Mouse (Mus musculus) urinary bladder, postnatal 14 days (tissue): Measurements from ENCODE around the gene Cd151.

Experiments used
- DNase-seq: peaks from one replicate; pipeline ENCODE4 v3.0.0; 2021; ENCODE audit warnings: low spot score

The Cd151 gene

GRCm38 (mm10) chr7:141467230-141468030 lies at the start of gene Cd151:
TSS of gene Cd151 (plus strand) at chr7:141467392.
- DNase-seq: peak; percentile 93

GRCm38 (mm10) chr7:141417731-141418681 lies 49.2 kb upstream of the Cd151 start:
- DNase-seq: no peak

- peak; percentile 75 for DNase-seq
These were observed 48.2 kb upstream of the Cd151 start for GRCm38 (mm10) chr7:141418970-141419369.

GRCm38 (mm10) chr7:141420030-141420702 lies 47.0 kb upstream of the Cd151 start:
- DNase-seq: no peak

GRCm38 (mm10) chr7:141423811-141424210 lies 43.4 kb upstream of the Cd151 start:
- no peak for DNase-seq

- DNase-seq: no peak
These were observed 40.1 kb upstream of the Cd151 start for GRCm38 (mm10) chr7:141426948-141427730.

GRCm38 (mm10) chr7:141428701-141429100 lies 38.5 kb upstream of the Cd151 start:
- no peak for DNase-seq

GRCm38 (mm10) chr7:141429310-141429709 lies 37.9 kb upstream of the Cd151 start, which contains the start of gene Cend1:
TSS of gene Cend1 (minus strand) at chr7:141429491.
- DNase-seq: peak; percentile 41

- no peak for DNase-seq
These were observed 37.2 kb upstream of the Cd151 start for GRCm38 (mm10) chr7:141429840-141430584.

GRCm38 (mm10) chr7:141430585-141431240 lies 36.5 kb upstream of the Cd151 start:
- DNase-seq: no peak

- no peak for DNase-seq
These were observed 35.6 kb upstream of the Cd151 start for GRCm38 (mm10) chr7:141431434-141432185.

- peak; percentile 45 for DNase-seq
These were observed 35.0 kb upstream of the Cd151 start for GRCm38 (mm10) chr7:141432186-141432611.

- peak; percentile 64 for DNase-seq
These were observed 34.3 kb upstream of the Cd151 start for GRCm38 (mm10) chr7:141432741-141433516.

- DNase-seq: no peak
These were observed 33.4 kb upstream of the Cd151 start for GRCm38 (mm10) chr7:141433517-141434400.

GRCm38 (mm10) chr7:141434464-141434863 lies 32.7 kb upstream of the Cd151 start:
- DNase-seq: no peak

GRCm38 (mm10) chr7:141435129-141435855 lies 31.9 kb upstream of the Cd151 start:
- peak; percentile 64 for DNase-seq
